Mouse (Mus musculus) kidney, embryonic 15.5 days (tissue): Measurements from ENCODE around the gene Otogl. TPM values are rescaled to one million over a fixed set of nuclear protein-coding genes. Genes with fewer than 3 reads are reported as not detected.
A peak's percentile ranks its signal among the peaks of the same experiment; 100 is the strongest.

Experiments used
- ATAC-seq: fragments of 200-750 bp; cut with Nextera tagmentation; replicated peaks from 2 replicates; pipeline ENCODE4 v1.8.0; 2017; ENCODE audit warnings: moderate TSS enrichment; ENCODE audit not compliant: low FRiP score
- H3K27ac ChIP-seq: fragments of 300-500 bp; sonication (generic); 2 replicates; pipeline ENCODE4 v1.5.1; 2015; ENCODE audit warnings: mild to moderate bottlenecking, inconsistent platforms
- H3K27me3 ChIP-seq: fragments of 300-500 bp; sonication (generic); 2 replicates; pipeline ENCODE4 v1.6.1; 2015; ENCODE audit warnings: inconsistent platforms
- H3K36me3 ChIP-seq: fragments of 300-500 bp; sonication (generic); 2 replicates; pipeline ENCODE4 v1.6.1; 2015; ENCODE audit warnings: inconsistent platforms
- H3K4me1 ChIP-seq: fragments of 300-500 bp; sonication (generic); 2 replicates; pipeline ENCODE4 v1.6.1; 2015; ENCODE audit warnings: inconsistent platforms
- H3K4me2 ChIP-seq: fragments of 300-500 bp; sonication (generic); 2 replicates; pipeline ENCODE4 v1.6.1; 2015; ENCODE audit warnings: moderate library complexity, mild to moderate bottlenecking, inconsistent platforms
- H3K4me3 ChIP-seq: fragments of 300-500 bp; sonication (generic); replicated peaks from 2 replicates; pipeline ENCODE4 v1.5.1; 2015; ENCODE audit warnings: mild to moderate bottlenecking, inconsistent platforms
- H3K9ac ChIP-seq: fragments of 300-500 bp; sonication (generic); 2 replicates; pipeline ENCODE4 v1.6.1; 2015; ENCODE audit warnings: mild to moderate bottlenecking, inconsistent platforms
- H3K9me3 ChIP-seq: fragments of 300-500 bp; sonication (generic); replicated peaks from 2 replicates; pipeline ENCODE4 v1.6.1; 2016; ENCODE audit warnings: inconsistent platforms
- WGBS: fragments of 180-500 bp; shearing (Covaris S2); methylation state at CpG from one replicate; pipeline ENCODE4 v1.1.7; 2015; ENCODE audit warnings: mixed read lengths; 5-methylcytosine and 5-hydroxymethylcytosine counted together
- polyA plus RNA-seq: library from polyadenylated mRNA; unstranded; fragments of >200 nt; fragmentation: Nextera tagmentation; extraction: Ambion mirVana; gene quantifications from 2 replicates; pipeline ENCODE4 v1.2.1, GENCODE M21; 2015

The Otogl gene
- polyA plus RNA-seq, 1 experiment from 2014 or later, result 0.09 TPM

DNA sequence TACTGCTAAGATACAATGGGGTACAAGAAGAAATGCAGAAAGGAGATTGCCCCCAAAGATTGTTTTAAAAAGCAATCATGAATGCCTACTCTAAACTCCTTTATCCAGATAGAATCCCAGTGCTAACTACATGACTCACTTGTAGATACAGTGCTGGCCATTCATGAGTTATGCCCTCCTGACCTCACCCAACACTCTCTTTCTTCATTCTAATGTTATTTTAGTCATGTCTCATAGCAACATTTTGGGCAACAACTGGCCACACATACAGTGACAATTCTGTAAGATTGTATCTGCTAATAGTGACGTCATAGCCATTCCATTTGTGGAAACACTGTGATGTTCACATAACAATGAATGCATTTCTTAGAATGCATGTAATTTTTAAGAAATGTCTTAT is 21.6 kb upstream of the Otogl start:
- H3K9me3 ChIP-seq, result no peaks in the 10 kb centered on the region
- no peaks in the 10 kb centered on the region for H3K36me3 ChIP-seq
- H3K4me2 ChIP-seq, result no peak overlapping the region
- H3K4me1 ChIP-seq, result peaks cover 13% of the 10 kb centered on the region
- no peak for ATAC-seq
- H3K27me3 ChIP-seq, result no peaks in the 10 kb centered on the region
- H3K4me3 ChIP-seq, result no peak overlapping the region
- H3K27ac ChIP-seq, result no peak overlapping the region
- 81% methylated on average over 1 of the region's 1 CpGs for WGBS
- H3K9ac ChIP-seq, result no peak overlapping the region

DNA sequence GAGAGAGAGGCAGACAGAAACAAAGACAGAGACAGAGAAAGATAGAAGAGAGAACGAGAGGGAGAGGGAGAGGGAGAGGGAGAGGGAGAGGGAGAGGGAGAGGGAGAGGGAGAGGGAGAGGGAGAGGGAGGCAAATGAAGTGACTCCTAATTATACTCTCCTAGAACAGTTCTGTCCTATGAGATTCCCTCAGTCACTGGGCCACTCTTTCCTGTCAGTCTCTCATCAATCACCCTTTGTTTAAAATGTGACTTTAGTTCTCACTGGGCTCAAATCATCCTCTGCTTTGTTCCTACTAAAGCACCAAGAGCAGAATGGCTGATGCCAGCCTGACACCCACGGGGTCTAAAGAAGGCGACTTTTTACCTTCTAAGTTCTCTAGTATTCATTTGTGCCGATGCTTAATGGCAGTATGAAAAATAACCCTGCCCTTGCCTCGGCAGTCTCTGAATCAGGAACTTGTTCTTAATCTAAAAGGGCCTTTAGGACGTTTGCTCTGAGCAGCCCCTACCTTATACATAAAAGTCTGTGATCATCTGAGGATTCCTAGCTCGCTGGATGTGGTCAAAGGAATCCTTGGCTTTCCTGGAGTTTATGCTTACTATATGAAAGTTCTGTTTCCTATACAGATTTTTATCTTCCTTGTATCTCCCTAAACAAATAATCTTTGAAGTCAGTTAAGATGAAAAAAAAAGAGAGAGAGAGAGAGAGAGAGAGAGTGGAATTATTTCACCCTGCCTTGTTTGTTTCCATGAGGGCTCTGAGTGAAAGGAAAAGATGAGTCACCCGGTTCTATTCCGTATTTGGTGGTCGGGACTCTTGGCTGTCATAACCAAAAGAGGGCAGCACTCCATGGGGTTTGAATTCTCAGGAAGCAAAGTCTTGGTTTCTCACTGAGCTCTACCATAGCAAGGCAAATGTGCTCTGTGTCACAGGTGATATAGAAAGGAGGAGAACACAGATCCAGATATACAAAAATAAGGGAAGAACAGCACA is 20.2 kb upstream of the Otogl start:
- H3K27ac ChIP-seq, result 0 out of 2 replicates have a peak overlapping the region, but pooled peaks have one; percentile 37

DNA sequence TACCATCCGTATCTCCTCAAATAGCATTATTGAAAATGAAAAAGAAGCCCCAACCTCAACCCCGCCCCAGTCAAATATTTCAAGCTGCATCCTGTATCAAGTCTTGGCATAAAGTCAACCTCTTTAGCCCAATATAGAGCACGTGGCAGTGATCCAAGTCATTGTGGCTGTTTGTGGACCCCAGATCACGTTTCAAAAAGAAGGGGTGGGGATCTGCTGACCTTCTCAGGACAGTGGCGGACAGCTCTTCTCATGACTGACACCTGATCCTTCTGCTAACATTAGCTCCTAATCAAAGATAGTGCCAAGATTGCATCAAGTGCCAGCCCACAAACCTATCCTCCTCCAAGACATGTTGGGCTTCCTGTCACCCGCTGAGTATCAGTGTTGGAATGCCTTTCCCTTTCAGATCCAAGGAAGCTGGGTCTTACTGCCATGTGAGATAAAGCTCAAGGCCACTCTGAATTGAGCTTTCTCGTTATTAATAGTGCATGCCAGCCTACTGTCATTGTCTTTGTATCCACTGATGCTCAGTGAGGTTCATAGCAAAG is 18.6 kb upstream of the Otogl start:
- Histone ChIP-seq H3K4me2 (no peak overlapping the region), H3K27ac (peak overlapping the region; percentile 68)
- ATAC-seq, result peak; percentile 81

More for the DNA sequence above, 20.2 kb upstream of the Otogl start:
- Histone ChIP-seq H3K4me3 (no peak overlapping the region), H3K9me3 (no peaks in the 10 kb centered on the region), H3K4me2 (no peak overlapping the region), H3K4me1 (peaks cover 13% of the 10 kb centered on the region), H3K36me3 (no peaks in the 10 kb centered on the region), H3K27me3 (no peaks in the 10 kb centered on the region), H3K9ac (no peak overlapping the region)
- 34% methylated on average over 10 of the region's 10 CpGs for WGBS
- ATAC-seq, result peak; percentile 64; the same call in 1 of the 2 replicates

DNA sequence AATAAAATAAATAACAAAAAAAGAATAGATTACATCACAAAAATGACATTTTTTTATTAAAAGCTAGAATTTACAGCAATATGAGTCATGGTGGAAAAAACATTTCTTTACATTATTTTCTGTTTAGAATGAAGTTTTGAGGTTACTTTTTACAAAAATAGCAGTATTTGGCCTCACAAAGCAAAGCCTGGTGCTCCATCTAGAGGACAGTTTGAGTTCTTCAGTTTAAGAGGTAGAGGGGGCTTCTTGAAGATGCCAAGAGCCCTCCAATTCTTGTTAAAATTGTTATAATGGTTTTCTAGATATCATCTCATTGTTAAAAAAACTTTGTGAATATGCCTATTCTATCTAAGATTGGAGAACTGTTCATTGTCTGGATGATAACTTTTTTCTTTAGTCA is 13.4 kb upstream of the Otogl start:
- ATAC-seq, result no peak
- Histone ChIP-seq H3K36me3 (no peaks in the 10 kb centered on the region), H3K9me3 (no peaks in the 10 kb centered on the region), H3K4me2 (no peak overlapping the region), H3K4me3 (no peak overlapping the region), H3K4me1 (peaks cover 2% of the 10 kb centered on the region; the same call in 1 of the 2 replicates), H3K9ac (no peak overlapping the region), H3K27me3 (no peaks in the 10 kb centered on the region), H3K27ac (no peak overlapping the region)

More for the DNA sequence above, 18.6 kb upstream of the Otogl start:
- whole genome bisulfite sequencing, result 39% methylated on average over 7 of the region's 7 CpGs
- Histone ChIP-seq H3K9ac (no peak overlapping the region), H3K4me1 (peaks cover 13% of the 10 kb centered on the region), H3K4me3 (no peak overlapping the region), H3K9me3 (no peaks in the 10 kb centered on the region), H3K27me3 (no peaks in the 10 kb centered on the region), H3K36me3 (no peaks in the 10 kb centered on the region)

DNA sequence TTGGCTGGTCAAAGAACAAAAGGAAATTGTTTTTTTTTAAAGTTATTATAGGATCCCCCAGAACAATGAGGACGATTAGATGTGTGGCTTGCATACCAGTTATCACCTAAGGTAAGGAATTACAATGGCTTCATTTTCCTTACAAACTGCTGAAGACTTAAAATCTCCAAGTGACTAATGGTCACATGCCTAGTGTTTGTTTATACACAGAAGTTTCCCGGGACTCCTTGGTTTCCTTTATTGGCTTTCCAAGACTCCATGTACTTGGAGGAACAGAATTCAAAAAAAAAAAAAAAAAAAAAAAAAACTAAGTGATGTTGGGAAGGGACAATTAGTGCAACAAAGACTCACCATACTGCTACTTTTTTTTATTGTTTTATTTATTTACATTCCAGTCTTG is 11.9 kb upstream of the Otogl start:
- Histone ChIP-seq H3K27ac (no peak overlapping the region), H3K36me3 (no peaks in the 10 kb centered on the region), H3K4me1 (no peaks in the 10 kb centered on the region), H3K27me3 (no peaks in the 10 kb centered on the region), H3K4me3 (no peak overlapping the region), H3K4me2 (no peak overlapping the region), H3K9ac (no peak overlapping the region), H3K9me3 (no peaks in the 10 kb centered on the region)
- WGBS, result 37% methylated on average over 2 of the region's 2 CpGs
- no peak for ATAC-seq

DNA sequence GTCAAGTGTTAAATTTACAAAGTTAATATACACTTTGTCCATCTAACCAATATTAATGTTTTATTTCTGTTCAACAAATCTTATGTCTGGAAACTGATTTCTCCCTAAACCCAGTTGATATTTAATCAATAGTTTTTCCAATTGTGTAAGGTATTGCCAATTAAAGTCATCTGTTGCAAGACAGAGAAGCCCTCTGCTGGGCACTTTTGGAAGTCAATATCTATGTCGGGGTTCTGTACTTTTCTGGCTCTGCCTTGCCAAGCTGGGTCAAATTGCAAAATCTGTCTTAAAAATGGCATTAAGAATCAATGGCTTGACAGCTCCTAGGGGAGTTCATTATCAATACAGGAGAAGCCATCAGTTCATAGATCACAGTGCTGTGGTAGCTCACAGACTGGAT is 10.8 kb upstream of the Otogl start:
- no peaks in the 10 kb centered on the region for H3K9me3 ChIP-seq
- no peak overlapping the region for H3K4me2 ChIP-seq
- no peaks in the 10 kb centered on the region for H3K4me1 ChIP-seq
- no peak for ATAC-seq
- no peak overlapping the region for H3K9ac ChIP-seq
- H3K36me3 ChIP-seq, result no peaks in the 10 kb centered on the region
- H3K27ac ChIP-seq, result no peak overlapping the region
- no peaks in the 10 kb centered on the region for H3K27me3 ChIP-seq
- H3K4me3 ChIP-seq, result no peak overlapping the region
- 31% methylated on average over 1 of the region's 1 CpGs for WGBS

DNA sequence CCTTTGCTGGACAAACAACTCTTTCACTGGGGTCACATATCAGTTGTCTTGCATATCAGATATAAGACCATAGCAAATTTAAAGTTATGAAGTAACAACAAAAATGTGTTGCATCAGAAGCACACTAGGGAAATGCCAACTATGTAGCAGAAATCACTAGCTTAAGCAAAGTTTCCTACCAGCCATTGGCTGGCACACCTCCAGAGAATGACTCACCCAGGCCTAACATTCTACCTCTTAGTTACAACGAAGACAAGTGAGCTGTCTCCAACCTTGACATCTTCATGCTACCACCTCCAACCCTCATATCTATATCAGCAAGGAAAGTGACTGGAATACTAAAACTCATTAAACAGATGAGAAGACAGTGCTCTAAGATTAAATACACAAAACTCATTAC is 9.6 kb upstream of the Otogl start:
- WGBS, result 25% methylated on average over 1 of the region's 1 CpGs
- Histone ChIP-seq H3K9ac (no peak overlapping the region), H3K4me3 (no peak overlapping the region), H3K9me3 (no peaks in the 10 kb centered on the region), H3K36me3 (no peaks in the 10 kb centered on the region), H3K27ac (no peak overlapping the region), H3K27me3 (no peaks in the 10 kb centered on the region), H3K4me1 (no peaks in the 10 kb centered on the region), H3K4me2 (no peak overlapping the region)
- ATAC-seq, result no peak

DNA sequence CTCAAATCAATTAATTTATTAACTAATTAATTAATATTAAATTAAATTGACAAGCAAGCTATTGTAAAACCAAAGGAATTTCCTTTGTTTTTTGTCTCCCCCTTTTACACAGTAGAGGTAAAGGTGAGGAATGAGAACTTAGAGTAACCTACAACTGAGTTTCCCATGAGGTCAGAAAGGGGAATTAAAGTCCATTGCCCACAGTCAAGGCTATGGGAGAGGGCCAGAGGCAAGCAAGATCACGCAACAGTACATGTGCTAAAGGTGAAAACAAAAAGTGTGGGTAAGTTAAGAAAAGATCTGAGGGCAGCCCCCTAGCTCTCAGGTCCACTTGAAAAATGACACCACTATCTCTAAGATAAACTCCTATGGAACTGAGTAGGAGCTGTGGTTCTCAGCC is 9.2 kb upstream of the Otogl start:
- Histone ChIP-seq H3K4me3 (no peak overlapping the region), H3K4me2 (no peak overlapping the region), H3K9ac (no peak overlapping the region), H3K36me3 (no peaks in the 10 kb centered on the region), H3K4me1 (no peaks in the 10 kb centered on the region), H3K9me3 (no peaks in the 10 kb centered on the region), H3K27ac (no peak overlapping the region), H3K27me3 (no peaks in the 10 kb centered on the region)
- ATAC-seq, result no peak
- WGBS, result 82% methylated on average over 1 of the region's 1 CpGs

DNA sequence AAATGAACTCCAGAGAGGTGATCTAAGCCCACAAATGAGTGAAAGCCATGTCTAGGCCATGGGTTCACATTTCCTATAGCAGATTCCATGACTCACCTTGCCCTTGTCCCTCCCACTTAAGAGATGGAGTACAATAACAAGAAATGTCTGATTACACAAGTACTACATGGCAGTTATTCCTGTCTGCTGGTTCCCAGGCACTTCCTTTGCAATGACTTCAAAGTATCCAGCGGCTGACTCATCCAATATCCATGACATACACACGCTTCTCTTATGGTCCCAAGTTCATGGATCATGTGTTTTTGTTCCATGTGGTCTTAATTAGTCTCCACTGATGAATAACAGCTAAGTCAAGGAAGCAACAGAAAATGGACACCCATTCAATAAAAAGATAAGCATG is 1.1 kb upstream of the Otogl start:
- H3K27ac ChIP-seq, result no peak overlapping the region
- no peaks in the 10 kb centered on the region for H3K36me3 ChIP-seq
- no peaks in the 10 kb centered on the region for H3K4me1 ChIP-seq
- ATAC-seq, result no peak
- H3K4me2 ChIP-seq, result no peak overlapping the region
- H3K9me3 ChIP-seq, result no peaks in the 10 kb centered on the region
- no peak overlapping the region for H3K4me3 ChIP-seq
- no peak overlapping the region for H3K9ac ChIP-seq
- H3K27me3 ChIP-seq, result no peaks in the 10 kb centered on the region
- 70% methylated on average over 2 of the region's 2 CpGs for WGBS

DNA sequence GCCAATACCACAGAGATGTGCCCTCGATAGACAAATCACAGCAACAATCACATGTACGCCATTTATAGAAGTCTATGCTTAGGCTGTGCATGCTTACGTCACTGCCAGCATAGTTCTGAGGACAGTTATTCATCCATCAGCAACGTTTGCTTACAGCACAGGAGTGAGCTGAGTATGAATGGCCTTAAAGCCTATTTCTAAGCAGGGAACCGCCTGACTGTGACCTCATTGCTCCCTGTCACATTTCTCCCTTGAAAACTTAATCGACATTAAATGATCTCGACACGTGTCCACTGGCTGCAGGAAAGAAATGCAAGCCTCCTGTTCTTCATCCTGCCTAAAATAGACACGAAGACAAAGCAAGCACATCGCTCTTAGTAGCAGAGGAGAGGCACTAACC is 5.5 kb downstream of the Otogl start:
- no peaks in the 10 kb centered on the region for H3K36me3 ChIP-seq
- no peaks in the 10 kb centered on the region for H3K9me3 ChIP-seq
- no peak overlapping the region for H3K4me3 ChIP-seq
- 0 out of 2 replicates have a peak, but pooled peaks cover 5% of the 10 kb centered on the region for H3K4me1 ChIP-seq
- 60% methylated on average over 10 of the region's 10 CpGs for WGBS
- H3K27ac ChIP-seq, result peak overlapping the region; percentile 58
- no peak overlapping the region for H3K9ac ChIP-seq
- no peak overlapping the region for H3K4me2 ChIP-seq
- no peaks in the 10 kb centered on the region for H3K27me3 ChIP-seq
- no peak for ATAC-seq

DNA sequence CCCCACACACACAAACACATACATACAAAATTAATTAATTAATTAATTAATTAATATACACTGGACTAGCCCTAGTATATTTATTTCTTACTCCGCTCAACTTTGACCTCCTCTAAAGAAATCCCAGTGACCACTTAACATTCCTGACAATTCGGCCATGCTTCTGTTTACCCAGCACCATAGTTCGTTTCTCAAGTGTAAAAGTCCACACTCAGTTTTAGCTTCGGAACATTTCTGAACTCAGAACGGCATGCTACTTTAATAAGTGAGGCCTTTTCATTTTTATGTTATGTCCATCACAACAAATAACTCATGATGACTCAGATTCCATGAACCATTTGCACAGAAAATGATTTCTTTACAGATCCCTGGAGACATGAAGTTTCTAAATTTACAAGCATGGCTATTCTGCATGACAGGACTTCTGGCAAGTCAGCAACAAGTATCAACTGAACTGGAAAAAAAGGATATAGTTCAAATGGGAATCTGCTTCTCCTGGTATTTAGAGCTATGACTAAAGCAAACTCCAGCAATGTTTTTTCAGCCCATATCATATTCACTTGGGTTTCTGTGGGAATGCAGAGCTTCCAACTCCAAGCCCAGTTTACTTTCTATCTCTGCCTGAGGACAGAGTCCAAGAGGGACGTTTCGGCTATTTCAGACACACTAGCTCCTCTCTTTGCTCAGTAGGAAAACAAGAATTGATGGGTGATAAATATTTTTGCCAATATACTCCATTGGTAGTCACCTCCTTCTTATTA is 6.5 kb downstream of the Otogl start:
- Histone ChIP-seq H3K27me3 (no peaks in the 10 kb centered on the region), H3K4me2 (no peak overlapping the region), H3K4me1 (0 out of 2 replicates have a peak, but pooled peaks cover 7% of the 10 kb centered on the region), H3K9me3 (no peaks in the 10 kb centered on the region), H3K9ac (no peak overlapping the region), H3K27ac (peak overlapping the region; percentile 58), H3K36me3 (no peaks in the 10 kb centered on the region), H3K4me3 (no peak overlapping the region)
- WGBS, result 49% methylated on average over 7 of the region's 7 CpGs
- ATAC-seq, result no peak

DNA sequence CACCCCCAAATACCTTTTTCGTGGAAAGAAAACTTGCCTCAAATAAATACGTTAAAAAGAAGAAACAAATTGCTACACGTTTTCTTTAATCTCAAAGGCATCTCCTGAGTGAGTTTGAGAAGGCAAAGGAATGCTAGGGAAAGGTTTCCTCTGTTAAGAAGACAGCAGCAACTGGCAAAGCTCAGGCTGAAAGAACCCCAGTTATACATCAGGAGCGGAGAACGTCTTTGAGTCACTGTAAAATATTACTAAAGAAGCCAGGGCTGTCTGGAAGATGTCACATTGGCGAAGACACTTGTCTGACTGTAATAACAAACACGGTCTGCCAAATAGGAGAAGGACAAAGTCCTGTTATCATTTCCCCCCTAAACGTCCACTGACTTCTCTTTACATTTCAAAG is 10.0 kb downstream of the Otogl start:
- Histone ChIP-seq H3K36me3 (no peaks in the 10 kb centered on the region), H3K4me3 (no peak overlapping the region), H3K27ac (no peak overlapping the region), H3K4me2 (0 out of 2 replicates have a peak overlapping the region, but pooled peaks have one; percentile 14), H3K4me1 (0 out of 2 replicates have a peak, but pooled peaks cover 7% of the 10 kb centered on the region), H3K9me3 (no peaks in the 10 kb centered on the region), H3K27me3 (no peaks in the 10 kb centered on the region), H3K9ac (no peak overlapping the region)
- ATAC-seq, result no peak
- 66% methylated on average over 8 of the region's 8 CpGs for WGBS
